Mouse (Mus musculus) hindbrain, embryonic 16.5 days (tissue): ENCODE data around the gene Arpin. TPM values are rescaled to one million over a fixed set of nuclear protein-coding genes. Genes with fewer than 3 reads are reported as not detected.

ENCODE experiments used
- ATAC-seq: fragments of 200-750 bp; cut with Nextera tagmentation; 2 replicates; pipeline ENCODE4 v1.8.0; 2017; ENCODE audit warnings: moderate TSS enrichment, moderate library complexity
- H3K27ac ChIP-seq: fragments of 300-500 bp; sonication (generic); 2 replicates; pipeline ENCODE4 v1.5.1; 2014; ENCODE audit warnings: low read depth, mild to moderate bottlenecking, control low read depth, low read length, moderate library complexity
- H3K27me3 ChIP-seq: fragments of 300-500 bp; sonication (generic); replicated peaks from 2 replicates; pipeline ENCODE4 v1.6.1; 2014; ENCODE audit warnings: low read length; ENCODE audit not compliant: control insufficient read depth, insufficient read depth
- H3K36me3 ChIP-seq: fragments of 300-500 bp; sonication (generic); 2 replicates; pipeline ENCODE4 v1.6.1; 2014; ENCODE audit warnings: mild to moderate bottlenecking, low read length, moderate library complexity, mixed read lengths; ENCODE audit not compliant: control insufficient read depth, insufficient read depth
- H3K4me1 ChIP-seq: fragments of 300-500 bp; sonication (generic); 2 replicates; pipeline ENCODE4 v1.6.1; 2014; ENCODE audit warnings: low read depth, low read length; ENCODE audit not compliant: control insufficient read depth, insufficient read depth
- H3K4me2 ChIP-seq: fragments of 300-500 bp; sonication (generic); 2 replicates; pipeline ENCODE4 v1.6.1; 2014; ENCODE audit warnings: mild to moderate bottlenecking, low read length, control low read depth, moderate library complexity
- H3K4me3 ChIP-seq: fragments of 300-500 bp; sonication (generic); 2 replicates; pipeline ENCODE4 v1.5.1; 2014; ENCODE audit warnings: mild to moderate bottlenecking, low read length, control low read depth, moderate library complexity
- H3K9ac ChIP-seq: fragments of 300-500 bp; sonication (generic); 2 replicates; pipeline ENCODE4 v1.6.1; 2014; ENCODE audit warnings: low read depth, mild to moderate bottlenecking, control low read depth, low read length, moderate library complexity
- H3K9me3 ChIP-seq: fragments of 300-500 bp; sonication (generic); 2 replicates; pipeline ENCODE4 v1.6.1; 2014; ENCODE audit warnings: mild to moderate bottlenecking, low read length, moderate library complexity; ENCODE audit not compliant: control insufficient read depth
- WGBS: fragments of 180-500 bp; shearing (Covaris S2); extraction: QIAGEN DNeasy Blood & Tissue Kit; methylation state at CpG from one replicate; pipeline ENCODE4 v1.1.7; 2014; 5-methylcytosine and 5-hydroxymethylcytosine counted together
- microRNA-seq: library from miRNA; unstranded; fragments of <30 nt; microRNA quantifications from one replicate; pipeline ENCODE4, GENCODE M21; 2017
- polyA plus RNA-seq: library from polyadenylated mRNA; unstranded; fragments of >200 nt; fragmentation: Nextera tagmentation; extraction: Ambion mirVana; gene quantifications from 2 replicates; pipeline ENCODE4 v1.2.1, GENCODE M21; 2015

Gene Arpin
- polyA plus RNA-seq, 1 experiment from 2014 or later: 19.6 TPM

- ATAC-seq: no peak
- peaks cover 17% of the 10 kb centered on the region for H3K36me3 ChIP-seq
- no peak overlapping the region for H3K9ac ChIP-seq
- no peak overlapping the region for H3K27ac ChIP-seq
- no peaks in the 10 kb centered on the region for H3K9me3 ChIP-seq
- WGBS: 99% methylated on average over 6 of the region's 6 CpGs
- no peaks in the 10 kb centered on the region for H3K27me3 ChIP-seq
- no peak overlapping the region for H3K4me3 ChIP-seq
- H3K4me2 ChIP-seq: no peak overlapping the region
- H3K4me1 ChIP-seq: no peaks in the 10 kb centered on the region
Measured at GRCm38 (mm10) chr7:79881901-79882300, 53.3 kb downstream of the Arpin start.

- ATAC-seq: no peak
- Histone ChIP-seq H3K4me2 (no peak overlapping the region), H3K27ac (no peak overlapping the region), H3K9ac (no peak overlapping the region), H3K27me3 (no peaks in the 10 kb centered on the region), H3K4me1 (no peaks in the 10 kb centered on the region), H3K36me3 (peaks cover 17% of the 10 kb centered on the region), H3K9me3 (no peaks in the 10 kb centered on the region), H3K4me3 (no peak overlapping the region)
- WGBS: 52% methylated on average over 3 of the region's 3 CpGs
Measured at GRCm38 (mm10) chr7:79880998-79881397, 54.2 kb downstream of the Arpin start.

- H3K9ac ChIP-seq: no peak overlapping the region
- H3K27me3 ChIP-seq: no peaks in the 10 kb centered on the region
- no peak overlapping the region for H3K4me2 ChIP-seq
- no peak overlapping the region for H3K4me3 ChIP-seq
- no peak overlapping the region for H3K27ac ChIP-seq
- no peaks in the 10 kb centered on the region for H3K9me3 ChIP-seq
- no peaks in the 10 kb centered on the region for H3K4me1 ChIP-seq
- peaks cover 12% of the 10 kb centered on the region for H3K36me3 ChIP-seq
- WGBS: 85% methylated on average over 6 of the region's 6 CpGs
- no peak for ATAC-seq
Measured at GRCm38 (mm10) chr7:79880033-79880432, 55.1 kb downstream of the Arpin start.

- no peak for ATAC-seq
- no peak overlapping the region for H3K4me2 ChIP-seq
- no peaks in the 10 kb centered on the region for H3K27me3 ChIP-seq
- H3K9ac ChIP-seq: no peak overlapping the region
- WGBS: 73% methylated on average over 2 of the region's 2 CpGs
- peaks cover 11% of the 10 kb centered on the region for H3K36me3 ChIP-seq
- no peaks in the 10 kb centered on the region for H3K9me3 ChIP-seq
- H3K4me1 ChIP-seq: no peaks in the 10 kb centered on the region
- no peak overlapping the region for H3K27ac ChIP-seq
- no peak overlapping the region for H3K4me3 ChIP-seq
Measured at GRCm38 (mm10) chr7:79878455-79879025, 56.6 kb downstream of the Arpin start.

Small RNA genes within 50 kb of the gene (microRNA-seq; reads per million reads assigned to microRNA genes)
- gene Gm24541: not detected

Other genes with a start within 250 kb of the Arpin start
- gene Kif7, start 219.6 kb downstream of the Arpin start, polyA plus RNA-seq: 1.6 and 1.7 TPM in 2 replicates
- 0.19 and 0.46 TPM in 2 replicates for gene Plin1, start 202.5 kb downstream of the Arpin start, polyA plus RNA-seq
- gene Pex11a, start 192.2 kb downstream of the Arpin start, polyA plus RNA-seq: 13.2 and 13.6 TPM in 2 replicates
- gene Wdr93, start 192.2 kb downstream of the Arpin start, polyA plus RNA-seq: 0.51 and 0.52 TPM in 2 replicates
- gene Mesp1, start 141.6 kb downstream of the Arpin start, polyA plus RNA-seq: 0.29 and 0.44 TPM in 2 replicates
- 1.5 and 1.7 TPM in 2 replicates for gene Mesp2, start 124.6 kb downstream of the Arpin start, polyA plus RNA-seq
- 4.3 and 5.2 TPM in 2 replicates for gene Anpep, start 74.3 kb downstream of the Arpin start, polyA plus RNA-seq
- 37.9 and 48.2 TPM in 2 replicates for gene Ap3s2, start 14.7 kb downstream of the Arpin start, polyA plus RNA-seq
- 13.6 and 14.9 TPM in 2 replicates for gene Zfp710, start 89.5 kb upstream of the Arpin start, polyA plus RNA-seq
- 215 and 225 TPM in 2 replicates for gene Idh2, start 180.0 kb upstream of the Arpin start, polyA plus RNA-seq